Mouse (Mus musculus) lung, embryonic 14.5 days (tissue): ENCODE measurements around the gene Ucp3. TPM values are rescaled to one million over a fixed set of nuclear protein-coding genes. Genes with fewer than 3 reads are reported as not detected.

ENCODE experiments used
- ATAC-seq: fragments of 200-750 bp; cut with Nextera tagmentation; 2 replicates; pipeline ENCODE4 v1.8.0; 2017; ENCODE audit warnings: mild to moderate bottlenecking, moderate TSS enrichment, moderate library complexity; ENCODE audit not compliant: insufficient read depth
- DNase-seq: peaks from one replicate; pipeline ENCODE4 v3.0.0-alpha.2; 2015
- H3K27ac ChIP-seq: fragments of 300-500 bp; sonication (generic); 2 replicates; pipeline ENCODE4 v1.5.1; 2014; ENCODE audit warnings: low read depth, mild to moderate bottlenecking, moderate library complexity
- H3K27me3 ChIP-seq: fragments of 300-500 bp; sonication (generic); 2 replicates; pipeline ENCODE4 v1.6.1; 2014; ENCODE audit warnings: low read length, control low read depth; ENCODE audit not compliant: insufficient read depth
- H3K36me3 ChIP-seq: fragments of 300-500 bp; sonication (generic); 2 replicates; pipeline ENCODE4 v1.6.1; 2014; ENCODE audit warnings: control low read depth; ENCODE audit not compliant: insufficient read depth
- H3K4me1 ChIP-seq: fragments of 300-500 bp; sonication (generic); 2 replicates; pipeline ENCODE4 v1.6.1; 2014; ENCODE audit warnings: antibody characterized with exemption, control low read depth; ENCODE audit not compliant: insufficient read depth
- H3K4me2 ChIP-seq: fragments of 300-500 bp; sonication (generic); 2 replicates; pipeline ENCODE4 v1.6.1; 2014; ENCODE audit warnings: mild to moderate bottlenecking
- H3K4me3 ChIP-seq: fragments of 300-500 bp; sonication (generic); 2 replicates; pipeline ENCODE4 v1.5.1; 2014; ENCODE audit warnings: low read depth, low read length
- H3K9ac ChIP-seq: fragments of 300-500 bp; sonication (generic); 2 replicates; pipeline ENCODE4 v1.6.1; 2014
- H3K9me3 ChIP-seq: fragments of 300-500 bp; sonication (generic); 2 replicates; pipeline ENCODE4 v1.6.1; 2016; ENCODE audit warnings: low read depth, low read length, control low read depth
- CTCF ChIP-seq: IDR thresholded peaks from 2 replicates; pipeline ENCODE4 v1.5.1; 2016; ENCODE audit warnings: antibody characterized with exemption, low read depth
- WGBS: fragments of 180-500 bp; shearing (Covaris S2); extraction: QIAGEN DNeasy Blood & Tissue Kit; methylation state at CpG from one replicate; pipeline ENCODE4 v1.1.7; 2014; 5-methylcytosine and 5-hydroxymethylcytosine counted together
- polyA plus RNA-seq: library from polyadenylated mRNA; unstranded; fragments of >200 nt; fragmentation: Nextera tagmentation; extraction: Ambion mirVana; gene quantifications from 2 replicates; pipeline ENCODE4 v1.2.1, GENCODE M21; 2014

Gene Ucp3
- polyA plus RNA-seq, 1 experiment from 2014 or later = not detected

GRCm38 (mm10) chr7:100499465-100499864 lies 26.7 kb downstream of the Ucp3 start:
- Histone ChIP-seq H3K36me3 (peaks cover 37% of the 10 kb centered on the region), H3K4me2 (no peak overlapping the region), H3K27ac (no peak overlapping the region), H3K9ac (no peak overlapping the region), H3K4me3 (no peak overlapping the region), H3K27me3 (no peaks in the 10 kb centered on the region), H3K9me3 (no peaks in the 10 kb centered on the region), H3K4me1 (0 out of 2 replicates have a peak, but pooled peaks cover 8% of the 10 kb centered on the region)
- DNase-seq = no peak
- no peak for ATAC-seq
- TF ChIP-seq CTCF = no peak

DNA sequence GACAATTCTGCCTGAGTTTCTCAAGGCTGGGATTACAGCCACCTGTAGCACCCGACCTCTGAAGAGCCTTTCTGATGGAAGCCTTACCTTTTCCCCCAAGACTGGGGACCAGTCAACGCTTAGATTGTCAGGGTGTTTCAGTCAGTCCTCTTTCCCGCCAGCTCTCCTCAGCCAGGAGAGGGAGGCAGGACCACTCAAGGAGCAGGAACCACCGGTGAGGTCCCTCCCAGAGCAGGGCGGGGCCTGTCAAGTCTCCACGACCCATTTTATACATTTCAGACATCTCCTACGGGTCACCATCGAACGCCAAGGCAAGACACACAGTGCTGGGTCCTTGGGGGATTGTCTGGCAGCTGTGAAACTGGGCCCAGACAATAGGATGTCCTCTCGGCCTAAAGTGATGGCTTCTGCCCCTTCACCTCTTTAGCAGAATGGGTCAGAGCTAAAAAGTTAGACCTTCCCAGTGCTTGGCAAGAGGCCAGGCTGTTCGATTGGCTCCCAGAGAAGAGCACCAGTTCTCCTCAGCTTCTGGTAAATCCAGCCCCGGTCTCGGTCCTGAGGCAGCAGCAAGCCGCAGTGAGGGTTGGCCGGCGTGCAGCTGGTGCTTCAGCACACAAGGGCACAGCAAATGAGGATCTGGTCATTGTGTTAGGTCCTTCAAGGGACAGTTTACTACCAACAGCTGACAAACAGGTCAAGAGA lies 27.6 kb downstream of the Ucp3 start:
- no peaks in the 10 kb centered on the region for H3K9me3 ChIP-seq
- ATAC-seq = no peak
- no peak overlapping the region for H3K9ac ChIP-seq
- no peaks in the 10 kb centered on the region for H3K27me3 ChIP-seq
- TF ChIP-seq CTCF = no peak
- 53% methylated on average over 16 of the region's 16 CpGs for WGBS
- H3K4me2 ChIP-seq = no peak overlapping the region
- peak; percentile 29 for DNase-seq
- 0 out of 2 replicates have a peak, but pooled peaks cover 6% of the 10 kb centered on the region for H3K4me1 ChIP-seq
- no peak overlapping the region for H3K4me3 ChIP-seq
- H3K27ac ChIP-seq = peak overlapping the region; percentile 30; the same call in 1 of the 2 replicates
- H3K36me3 ChIP-seq = peaks cover 37% of the 10 kb centered on the region

- no peaks in the 10 kb centered on the region for H3K4me1 ChIP-seq
- no peak for DNase-seq
- ATAC-seq = no peak
- no peak overlapping the region for H3K4me2 ChIP-seq
- peaks cover 37% of the 10 kb centered on the region for H3K36me3 ChIP-seq
- 67% methylated on average over 6 of the region's 6 CpGs for WGBS
- TF ChIP-seq CTCF = no peak
- 0 out of 2 replicates have a peak overlapping the region, but pooled peaks have one; percentile 30 for H3K27ac ChIP-seq
- H3K27me3 ChIP-seq = no peaks in the 10 kb centered on the region
- H3K9me3 ChIP-seq = no peaks in the 10 kb centered on the region
- no peak overlapping the region for H3K9ac ChIP-seq
- no peak overlapping the region for H3K4me3 ChIP-seq
Measured at GRCm38 (mm10) chr7:100501027-100501843, 28.4 kb downstream of the Ucp3 start.

DNA sequence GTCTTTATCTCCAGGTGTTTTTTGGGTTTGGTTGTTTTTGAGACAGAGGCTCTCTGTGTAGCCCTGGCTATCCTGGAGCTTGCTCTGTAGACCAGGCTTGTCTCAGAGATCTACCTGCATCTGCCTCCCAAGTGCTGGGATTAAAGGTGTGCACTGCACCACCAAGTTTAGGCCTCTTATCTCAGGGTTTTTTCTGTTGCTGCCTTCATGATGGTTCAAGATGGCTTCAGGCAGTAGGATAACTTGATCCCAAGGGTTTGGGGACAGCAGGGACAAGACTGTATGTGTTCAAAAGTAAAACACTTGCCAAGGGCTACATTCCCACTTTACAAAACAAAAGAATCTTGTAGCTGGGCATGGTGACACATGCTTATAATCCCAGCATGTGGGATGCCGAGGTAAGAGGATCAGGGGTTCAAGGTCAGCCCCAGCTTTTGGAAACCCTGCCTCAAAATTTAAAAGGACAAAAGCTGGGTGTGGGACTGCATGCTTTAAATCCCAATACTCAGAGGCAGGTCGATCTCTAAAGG lies 29.1 kb downstream of the Ucp3 start:
- Histone ChIP-seq H3K27me3 (no peaks in the 10 kb centered on the region), H3K9me3 (no peaks in the 10 kb centered on the region), H3K4me2 (no peak overlapping the region), H3K36me3 (peaks cover 30% of the 10 kb centered on the region), H3K9ac (no peak overlapping the region), H3K27ac (no peak overlapping the region), H3K4me1 (no peaks in the 10 kb centered on the region), H3K4me3 (no peak overlapping the region)
- DNase-seq (no peak), ATAC-seq (no peak)
- WGBS = 52% methylated on average over 2 of the region's 2 CpGs
- TF ChIP-seq CTCF = no peak

DNA sequence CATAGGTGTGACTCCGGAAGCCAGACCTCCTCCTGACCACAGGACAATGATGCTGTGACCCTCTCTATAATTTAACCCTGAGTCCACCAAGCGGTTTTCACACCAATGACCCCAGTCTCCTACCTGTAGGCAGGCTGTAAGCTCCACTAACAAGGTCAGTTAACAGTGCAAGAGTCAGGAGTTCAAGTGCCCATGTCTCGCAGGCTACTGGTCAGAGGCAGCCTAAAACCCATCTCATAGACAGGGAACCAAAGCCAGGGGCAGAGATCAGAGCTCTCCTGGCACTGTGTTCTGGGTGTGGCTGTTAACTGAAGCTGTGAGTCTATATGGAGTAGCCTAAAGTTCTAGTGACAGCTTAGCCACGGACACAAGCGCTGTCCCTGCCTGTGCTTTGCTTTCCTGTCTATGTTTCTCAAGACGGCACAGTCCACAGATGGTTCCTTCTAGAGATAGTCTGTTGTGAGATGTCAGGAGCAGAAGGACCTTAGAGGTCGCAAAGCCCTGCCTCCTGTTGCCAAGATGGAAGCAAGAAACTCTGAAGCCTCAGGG lies 29.7 kb downstream of the Ucp3 start:
- H3K9me3 ChIP-seq = no peaks in the 10 kb centered on the region
- DNase-seq = no peak
- no peak for TF ChIP-seq CTCF
- H3K4me1 ChIP-seq = no peaks in the 10 kb centered on the region
- H3K27me3 ChIP-seq = no peaks in the 10 kb centered on the region
- no peak overlapping the region for H3K4me2 ChIP-seq
- WGBS = 70% methylated on average over 7 of the region's 7 CpGs
- ATAC-seq = no peak
- no peak overlapping the region for H3K9ac ChIP-seq
- H3K27ac ChIP-seq = no peak overlapping the region
- H3K4me3 ChIP-seq = no peak overlapping the region
- peaks cover 25% of the 10 kb centered on the region for H3K36me3 ChIP-seq

DNA sequence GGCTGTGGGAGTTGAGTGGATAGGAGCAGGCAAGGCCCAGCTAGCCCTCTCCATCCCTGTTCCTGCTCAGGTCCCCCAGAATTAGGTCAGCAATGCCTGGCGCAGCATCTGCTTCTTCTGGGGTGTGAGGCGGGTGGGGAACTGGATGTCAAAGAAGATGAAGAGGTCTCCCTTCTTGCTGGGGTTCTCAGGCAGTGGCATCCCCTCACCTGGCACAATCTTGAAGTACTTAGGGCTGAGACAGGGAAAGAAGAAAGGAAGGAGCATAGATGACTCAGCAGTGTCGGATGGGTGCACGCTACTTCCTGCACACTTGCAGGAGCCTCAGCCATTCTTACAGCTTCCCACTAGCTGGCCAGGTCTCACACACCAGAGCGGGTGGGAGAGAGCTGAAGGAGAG lies 30.3 kb downstream of the Ucp3 start:
- ATAC-seq (no peak), DNase-seq (no peak)
- Histone ChIP-seq H3K4me3 (no peak overlapping the region), H3K4me2 (no peak overlapping the region), H3K9me3 (no peaks in the 10 kb centered on the region), H3K27me3 (no peaks in the 10 kb centered on the region), H3K36me3 (peaks cover 18% of the 10 kb centered on the region), H3K4me1 (no peaks in the 10 kb centered on the region), H3K9ac (no peak overlapping the region), H3K27ac (no peak overlapping the region)
- TF ChIP-seq CTCF = no peak
- 75% methylated on average over 5 of the region's 5 CpGs for WGBS
